Mouse (Mus musculus) frontal cortex, adult 2 months (tissue): ENCODE results near the gene Ptch2. TPM values are rescaled to one million over a fixed set of nuclear protein-coding genes. Genes with fewer than 3 reads are reported as not detected.

ENCODE experiments used
- DNase-seq, 2 experiments: peaks; one replicate each; pipeline ENCODE4 v3.0.0; 2022; ENCODE audit warnings: low spot score in 1 of 2; ENCODE audit errors: extremely low spot score in 1 of 2
- polyA plus RNA-seq: library from polyadenylated mRNA; depleted of rRNA; stranded (reverse); fragments of >200 nt; gene quantifications from 2 replicates; pipeline ENCODE4 v1.2.3, GENCODE M21; 2012; rRNA removed

The Ptch2 gene
- polyA plus RNA-seq, 1 experiment, result 2.7 TPM

GRCm38 (mm10) chr4:117149291-117150211, 53.7 kb downstream of the Ptch2 start:
- no peak for DNase-seq

GRCm38 (mm10) chr4:117150212-117150733, 54.4 kb downstream of the Ptch2 start:
- no peak for DNase-seq

GRCm38 (mm10) chr4:117151416-117151815, 55.5 kb downstream of the Ptch2 start:
- DNase-seq, result no peak

- no peak for DNase-seq
These were observed 56.8 kb downstream of the Ptch2 start for GRCm38 (mm10) chr4:117152714-117153113.

GRCm38 (mm10) chr4:117155020-117155791, 59.3 kb downstream of the Ptch2 start:
- DNase-seq, result no peak

- DNase-seq, result peak; percentile 78 to 89
These were observed 60.0 kb downstream of the Ptch2 start, which contains the start of gene Rps8 for GRCm38 (mm10) chr4:117155792-117156355. Gene Rps8 (minus strand): TSS chr4:117156243.

GRCm38 (mm10) chr4:117156372-117156771, 60.5 kb downstream of the Ptch2 start:
- no peak for DNase-seq

GRCm38 (mm10) chr4:117159666-117160065, 63.8 kb downstream of the Ptch2 start:
- no peak for DNase-seq

GRCm38 (mm10) chr4:117161183-117161582, 65.3 kb downstream of the Ptch2 start:
- no peak for DNase-seq

Other genes starting within 250 kb of the Ptch2 start
- 9.4 and 10.5 TPM in 2 replicates for gene Zswim5, start 218.7 kb upstream of the Ptch2 start, polyA plus RNA-seq
- gene Urod, start 101.7 kb upstream of the Ptch2 start, polyA plus RNA-seq, result 71.0 and 74.3 TPM in 2 replicates
- gene Hectd3, start 100.8 kb upstream of the Ptch2 start, polyA plus RNA-seq, result 42.2 and 45.7 TPM in 2 replicates
- gene Eif2b3, start 76.7 kb upstream of the Ptch2 start, polyA plus RNA-seq, result 18.9 and 19.7 TPM in 2 replicates
- gene Btbd19, start 29.6 kb downstream of the Ptch2 start, polyA plus RNA-seq, result 21.9 and 25.6 TPM in 2 replicates
- gene Tctex1d4, start 30.7 kb downstream of the Ptch2 start, polyA plus RNA-seq, result 0.15 and 0.32 TPM in 2 replicates
- 11.2 and 15.6 TPM in 2 replicates for gene Plk3, start 37.9 kb downstream of the Ptch2 start, polyA plus RNA-seq
- 496 and 568 TPM in 2 replicates for gene Rps8, start 60.2 kb downstream of the Ptch2 start, polyA plus RNA-seq
- 0.32 and 0.46 TPM in 2 replicates for gene Kif2c, start 86.6 kb downstream of the Ptch2 start, polyA plus RNA-seq
- gene Tmem53, start 155.9 kb downstream of the Ptch2 start, polyA plus RNA-seq, result 6.3 and 7.9 TPM in 2 replicates
- gene Armh1, start 156.1 kb downstream of the Ptch2 start, polyA plus RNA-seq, result 0.67 and 1.00 TPM in 2 replicates